Mouse (Mus musculus) left cerebral cortex, adult 2 months (tissue): ENCODE results near the gene Dok1. TPM values are rescaled to one million over a fixed set of nuclear protein-coding genes. Genes with fewer than 3 reads are reported as not detected.

ENCODE experiments used
- DNase-seq, 2 experiments: peaks; one replicate each; pipeline ENCODE4 v3.0.0; 2021 to 2022; ENCODE audit warnings: low spot score in 2 of 2, mixed read lengths in 1 of 2; ENCODE audit errors: extremely low spot score in 1 of 2
- H3K27ac ChIP-seq: fragments of 200-600 bp; 2 replicates; pipeline ENCODE4 v1.8.1; 2022
- H3K4me3 ChIP-seq: fragments of 200-600 bp; 2 replicates; pipeline ENCODE4 v1.8.1; 2022
- CTCF ChIP-seq: fragments of 200-600 bp; IDR thresholded peaks from 2 replicates; pipeline ENCODE4 v1.8.1; 2022; ENCODE audit warnings: antibody characterized with exemption, mild to moderate bottlenecking, moderate library complexity
- intact Hi-C: fragments of 180-260 bp; cut with DNase I; formaldehyde crosslinking; loops from one replicate; pipeline ENCODE4 v1.15.1; 2025
- total RNA-seq, 2 experiments: library from RNA; stranded (reverse); gene quantifications; 2 replicates each; pipeline ENCODE4 v1.2.3; 2021

The Dok1 gene
- total RNA-seq, 2 experiments from 2014 or later: 1.4 to 2.1 TPM

GRCm38 (mm10) chr6:83025221-83025620 lies 8.1 kb downstream of the Dok1 start:
- intact Hi-C loops: no loop called here
- Histone ChIP-seq H3K4me3 (no peak overlapping the region), H3K27ac (no peak overlapping the region)
- no peak for TF ChIP-seq CTCF
- no peak for DNase-seq

- no peak for TF ChIP-seq CTCF
- intact Hi-C loops: no loop called here
- no peak overlapping the region for H3K4me3 ChIP-seq
- H3K27ac ChIP-seq: no peak overlapping the region
- DNase-seq: no peak
These were observed 8.8 kb downstream of the Dok1 start for GRCm38 (mm10) chr6:83024421-83024820.

GRCm38 (mm10) chr6:83023786-83024185 lies 9.5 kb downstream of the Dok1 start:
- no peak for DNase-seq
- intact Hi-C loops: no loop called here
- no peak overlapping the region for H3K4me3 ChIP-seq
- H3K27ac ChIP-seq: no peak overlapping the region
- TF ChIP-seq CTCF: no peak

- DNase-seq: no peak
- TF ChIP-seq CTCF: no peak
- Histone ChIP-seq H3K4me3 (no peak overlapping the region), H3K27ac (no peak overlapping the region)
- intact Hi-C loops: no loop called here
These were observed 10.3 kb downstream of the Dok1 start for GRCm38 (mm10) chr6:83023008-83023407.

GRCm38 (mm10) chr6:83020836-83021593 lies 12.3 kb downstream of the Dok1 start:
- Histone ChIP-seq H3K4me3 (no peak overlapping the region), H3K27ac (no peak overlapping the region)
- no peak for DNase-seq
- no peak for TF ChIP-seq CTCF
- intact Hi-C loops: no loop called here

GRCm38 (mm10) chr6:83020121-83020520 lies 13.2 kb downstream of the Dok1 start:
- no peak for DNase-seq
- no peak for TF ChIP-seq CTCF

GRCm38 (mm10) chr6:83019044-83019443 lies 14.2 kb downstream of the Dok1 start:
- intact Hi-C loops: no loop called here
- no peak overlapping the region for H3K27ac ChIP-seq
- TF ChIP-seq CTCF: no peak
- H3K4me3 ChIP-seq: no peak overlapping the region
- no peak for DNase-seq

More at GRCm38 (mm10) chr6:83020121-83020520, 13.2 kb downstream of the Dok1 start:
- intact Hi-C loops: no loop called here
- no peak overlapping the region for H3K4me3 ChIP-seq
- no peak overlapping the region for H3K27ac ChIP-seq

GRCm38 (mm10) chr6:83017190-83017589 lies 16.1 kb downstream of the Dok1 start:
- no peak overlapping the region for H3K4me3 ChIP-seq
- DNase-seq: no peak
- TF ChIP-seq CTCF: no peak
- intact Hi-C loops: no loop called here
- no peak overlapping the region for H3K27ac ChIP-seq

- TF ChIP-seq CTCF: no peak
- no peak overlapping the region for H3K27ac ChIP-seq
- no peak for DNase-seq
- intact Hi-C loops: no loop called here
- no peak overlapping the region for H3K4me3 ChIP-seq
These were observed 17.5 kb downstream of the Dok1 start for GRCm38 (mm10) chr6:83015749-83016148.

GRCm38 (mm10) chr6:83014482-83015466 lies 18.5 kb downstream of the Dok1 start:
- intact Hi-C loops: no loop called here
- no peak for DNase-seq
- TF ChIP-seq CTCF: no peak
- Histone ChIP-seq H3K27ac (no peak overlapping the region), H3K4me3 (no peak overlapping the region)

- TF ChIP-seq CTCF: no peak
- Histone ChIP-seq H3K27ac (no peak overlapping the region), H3K4me3 (no peak overlapping the region)
- intact Hi-C loops: no loop called here
- DNase-seq: no peak
These were observed 19.8 kb downstream of the Dok1 start for GRCm38 (mm10) chr6:83013444-83013843.

GRCm38 (mm10) chr6:83011756-83012155 lies 21.5 kb downstream of the Dok1 start:
- no peak for TF ChIP-seq CTCF
- no peak for DNase-seq
- intact Hi-C loops: no loop called here
- no peak overlapping the region for H3K27ac ChIP-seq
- H3K4me3 ChIP-seq: no peak overlapping the region
